Mouse (Mus musculus) embryonic facial prominence, embryonic 13.5 days (tissue): ENCODE measurements at regions not wholly inside any gene's neighbourhood (a gene's known extent, or its start where the extent isn't known, plus 50 kb on each side); places are given as distances from the start of the nearest gene placed in this dataset.

Source experiments
- ATAC-seq: fragments of 200-750 bp; cut with Nextera tagmentation; 2 replicates; pipeline ENCODE4 v1.8.0; 2017; ENCODE audit warnings: low read depth; ENCODE audit not compliant: insufficient number of reproducible peaks, insufficient read depth, low FRiP score, low TSS enrichment
- H3K27ac ChIP-seq: fragments of 300-500 bp; sonication (generic); 2 replicates; pipeline ENCODE4 v1.5.1; 2015; ENCODE audit warnings: moderate library complexity, mild to moderate bottlenecking, inconsistent platforms
- H3K27me3 ChIP-seq: fragments of 300-500 bp; sonication (generic); 2 replicates; pipeline ENCODE4 v1.6.1; 2015; ENCODE audit warnings: mild to moderate bottlenecking, inconsistent platforms
- H3K36me3 ChIP-seq: fragments of 300-500 bp; sonication (generic); 2 replicates; pipeline ENCODE4 v1.6.1; 2015; ENCODE audit warnings: mild to moderate bottlenecking, inconsistent platforms
- H3K4me1 ChIP-seq: fragments of 300-500 bp; sonication (generic); 2 replicates; pipeline ENCODE4 v1.6.1; 2015; ENCODE audit warnings: inconsistent platforms
- H3K4me2 ChIP-seq: fragments of 300-500 bp; sonication (generic); 2 replicates; pipeline ENCODE4 v1.6.1; 2015; ENCODE audit warnings: moderate library complexity, mild to moderate bottlenecking, inconsistent platforms
- H3K4me3 ChIP-seq: fragments of 300-500 bp; sonication (generic); 2 replicates; pipeline ENCODE4 v1.5.1; 2015; ENCODE audit warnings: mild to moderate bottlenecking, inconsistent platforms
- H3K9ac ChIP-seq: fragments of 300-500 bp; sonication (generic); 2 replicates; pipeline ENCODE4 v1.6.1; 2015; ENCODE audit warnings: mild to moderate bottlenecking, inconsistent platforms
- H3K9me3 ChIP-seq: fragments of 300-500 bp; sonication (generic); 2 replicates; pipeline ENCODE4 v1.6.1; 2016; ENCODE audit warnings: inconsistent platforms
- WGBS: fragments of 180-500 bp; shearing (Covaris S2); methylation state at CpG from one replicate; pipeline ENCODE4 v1.1.7; 2015; ENCODE audit warnings: mixed read lengths; 5-methylcytosine and 5-hydroxymethylcytosine counted together

GRCm38 (mm10) chr4:142773651-142774151, 439.1 kb downstream of the Prdm2 start:
- H3K27me3 ChIP-seq: peaks cover 12% of the 10 kb centered on the region; the same call in 1 of the 2 replicates
- 49% methylated on average over 10 of the region's 10 CpGs for WGBS
- H3K4me3 ChIP-seq: no peak overlapping the region
- H3K4me1 ChIP-seq: peaks cover 36% of the 10 kb centered on the region
- no peak for ATAC-seq
- H3K9me3 ChIP-seq: no peaks in the 10 kb centered on the region
- H3K36me3 ChIP-seq: no peaks in the 10 kb centered on the region
- H3K9ac ChIP-seq: no peak overlapping the region
- no peak overlapping the region for H3K27ac ChIP-seq
- no peak overlapping the region; the same call in 1 of the 2 replicates for H3K4me2 ChIP-seq

- Histone ChIP-seq H3K27me3 (peaks cover 12% of the 10 kb centered on the region; the same call in 1 of the 2 replicates), H3K27ac (no peak overlapping the region), H3K4me3 (no peak overlapping the region), H3K36me3 (no peaks in the 10 kb centered on the region), H3K4me2 (no peak overlapping the region; the same call in 1 of the 2 replicates), H3K9ac (no peak overlapping the region), H3K9me3 (no peaks in the 10 kb centered on the region), H3K4me1 (peaks cover 39% of the 10 kb centered on the region)
- ATAC-seq: no peak
- 13% methylated on average over 16 of the region's 16 CpGs for WGBS
These were observed 439.9 kb downstream of the Prdm2 start for GRCm38 (mm10) chr4:142772751-142773455.

DNA sequence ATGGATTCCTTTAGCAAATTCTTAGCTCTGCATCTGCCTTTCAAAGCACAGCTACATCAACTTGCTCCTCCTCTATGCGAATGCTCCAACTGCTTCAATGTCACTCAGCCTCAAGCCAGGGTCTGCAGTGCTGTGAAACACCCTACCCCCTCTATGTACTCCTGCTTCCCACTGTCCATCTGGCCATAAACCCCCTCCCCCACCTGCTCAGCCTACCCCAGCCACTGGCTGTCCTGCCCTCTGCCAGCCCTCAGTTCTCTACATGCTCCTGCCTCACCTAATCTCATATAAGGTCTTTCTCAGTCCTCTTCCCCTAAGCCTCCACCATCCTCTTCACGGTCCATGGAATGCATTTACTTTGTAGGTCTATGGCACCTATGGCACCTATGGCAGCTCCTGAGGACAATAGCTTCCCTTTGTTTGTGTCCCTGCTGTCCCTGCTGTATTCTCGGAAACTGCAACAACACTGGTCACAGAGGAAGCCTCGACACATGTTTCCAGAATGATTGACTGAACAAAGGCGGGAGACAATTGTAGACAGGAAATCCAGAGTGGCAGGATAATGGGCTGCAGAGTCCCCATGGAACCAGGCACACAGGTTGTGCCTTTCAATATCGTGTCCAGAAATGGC, 441.2 kb downstream of the Prdm2 start:
- H3K9me3 ChIP-seq: no peaks in the 10 kb centered on the region
- peaks cover 12% of the 10 kb centered on the region; the same call in 1 of the 2 replicates for H3K27me3 ChIP-seq
- H3K27ac ChIP-seq: no peak overlapping the region
- no peak overlapping the region for H3K9ac ChIP-seq
- H3K4me1 ChIP-seq: peaks cover 42% of the 10 kb centered on the region
- WGBS: 36% methylated on average over 6 of the region's 6 CpGs
- no peak overlapping the region for H3K4me2 ChIP-seq
- no peak for ATAC-seq
- H3K36me3 ChIP-seq: no peaks in the 10 kb centered on the region
- no peak overlapping the region for H3K4me3 ChIP-seq

DNA sequence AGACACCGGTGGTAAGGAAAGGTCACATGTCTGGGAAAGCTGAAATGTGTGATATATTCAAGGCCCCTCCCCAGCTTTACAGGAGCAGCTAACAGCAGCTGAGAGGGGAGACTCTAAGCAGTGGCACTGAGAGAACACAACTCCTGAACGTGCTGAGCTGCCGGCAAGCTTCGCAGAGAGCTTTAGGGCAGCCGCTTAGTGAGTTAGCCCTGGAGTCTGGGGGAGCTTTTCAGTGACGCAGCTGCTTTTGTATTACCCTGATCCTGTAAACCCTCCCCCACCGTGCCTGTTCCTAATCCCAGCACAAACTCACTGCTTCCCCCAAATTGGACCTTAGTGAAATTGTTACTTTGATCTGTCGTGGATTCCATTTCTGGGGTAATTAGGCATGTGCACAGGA, 442.6 kb downstream of the Prdm2 start:
- H3K4me2 ChIP-seq: peak overlapping the region; percentile 23; the same call in 1 of the 2 replicates
- no peak for ATAC-seq

DNA sequence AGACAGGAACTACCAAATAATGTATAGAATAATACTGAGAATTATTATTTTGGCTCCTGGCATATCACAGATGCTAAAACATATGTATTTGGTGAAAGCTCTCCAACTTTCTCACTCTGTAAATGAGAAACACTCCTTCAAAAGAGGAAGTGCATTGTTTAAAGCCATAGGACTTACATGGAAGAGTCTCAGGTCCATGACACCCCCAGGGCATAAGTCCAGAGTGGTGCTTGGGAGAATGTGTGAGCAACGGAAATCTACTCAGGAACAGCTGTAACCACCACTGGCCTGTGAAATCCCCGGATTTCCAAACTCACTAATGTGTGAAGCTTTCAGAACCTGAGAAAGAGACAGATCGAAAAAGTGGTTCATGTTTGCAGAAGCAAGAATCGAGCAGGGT, 445.1 kb downstream of the Prdm2 start:
- no peak overlapping the region for H3K4me3 ChIP-seq
- H3K9me3 ChIP-seq: no peaks in the 10 kb centered on the region
- H3K9ac ChIP-seq: no peak overlapping the region
- peaks cover 27% of the 10 kb centered on the region for H3K4me1 ChIP-seq
- H3K4me2 ChIP-seq: no peak overlapping the region
- WGBS: 29% methylated on average over 4 of the region's 4 CpGs
- H3K27me3 ChIP-seq: peaks cover 12% of the 10 kb centered on the region; the same call in 1 of the 2 replicates
- ATAC-seq: no peak
- H3K36me3 ChIP-seq: no peaks in the 10 kb centered on the region
- no peak overlapping the region for H3K27ac ChIP-seq

More for the DNA sequence above, 442.6 kb downstream of the Prdm2 start:
- H3K9ac ChIP-seq: 0 out of 2 replicates have a peak overlapping the region, but pooled peaks have one; percentile 23
- H3K4me1 ChIP-seq: peaks cover 42% of the 10 kb centered on the region
- H3K27ac ChIP-seq: no peak overlapping the region
- H3K36me3 ChIP-seq: no peaks in the 10 kb centered on the region
- no peaks in the 10 kb centered on the region for H3K9me3 ChIP-seq
- H3K4me3 ChIP-seq: no peak overlapping the region
- WGBS: 5% methylated on average over 8 of the region's 8 CpGs
- H3K27me3 ChIP-seq: peaks cover 12% of the 10 kb centered on the region; the same call in 1 of the 2 replicates

- no peak overlapping the region for H3K4me2 ChIP-seq
- H3K36me3 ChIP-seq: no peaks in the 10 kb centered on the region
- WGBS: 62% methylated on average over 8 of the region's 8 CpGs
- H3K9me3 ChIP-seq: no peaks in the 10 kb centered on the region
- no peak for ATAC-seq
- no peak overlapping the region for H3K27ac ChIP-seq
- no peak overlapping the region for H3K9ac ChIP-seq
- no peaks in the 10 kb centered on the region for H3K27me3 ChIP-seq
- H3K4me3 ChIP-seq: no peak overlapping the region
- H3K4me1 ChIP-seq: 0 out of 2 replicates have a peak, but pooled peaks cover 4% of the 10 kb centered on the region
These were observed 451.2 kb downstream of the Prdm2 start for GRCm38 (mm10) chr4:142761577-142761976.

- Histone ChIP-seq H3K4me3 (no peak overlapping the region), H3K4me1 (0 out of 2 replicates have a peak, but pooled peaks cover 7% of the 10 kb centered on the region), H3K27me3 (no peaks in the 10 kb centered on the region), H3K9ac (no peak overlapping the region), H3K4me2 (no peak overlapping the region), H3K9me3 (no peaks in the 10 kb centered on the region), H3K27ac (no peak overlapping the region), H3K36me3 (no peaks in the 10 kb centered on the region)
- ATAC-seq: no peak
- 72% methylated on average over 3 of the region's 3 CpGs for WGBS
These were observed 454.7 kb downstream of the Prdm2 start for GRCm38 (mm10) chr4:142758102-142758501.

DNA sequence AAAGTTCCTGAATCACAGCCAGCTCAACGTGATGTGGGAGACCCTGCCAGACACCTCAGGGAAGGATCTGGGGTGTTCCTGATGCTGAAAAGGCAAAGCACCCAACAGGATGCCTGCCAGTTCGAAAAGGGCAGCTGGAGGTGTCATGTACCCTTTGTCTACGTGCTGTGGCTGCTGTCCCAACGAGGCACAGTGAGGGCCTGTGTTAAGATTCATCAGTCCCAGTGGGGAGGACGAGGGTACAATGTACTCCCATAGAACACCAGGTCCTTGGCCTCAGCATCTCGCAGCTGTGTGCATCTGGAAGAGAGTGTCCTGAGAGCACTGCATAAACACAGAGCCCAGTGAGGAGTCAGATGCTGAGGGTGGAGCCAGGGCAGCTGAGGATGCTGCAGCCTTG, 456.5 kb downstream of the Prdm2 start:
- Histone ChIP-seq H3K9me3 (no peaks in the 10 kb centered on the region), H3K36me3 (no peaks in the 10 kb centered on the region), H3K27ac (no peak overlapping the region), H3K4me2 (no peak overlapping the region), H3K4me1 (0 out of 2 replicates have a peak, but pooled peaks cover 4% of the 10 kb centered on the region), H3K27me3 (no peaks in the 10 kb centered on the region), H3K4me3 (no peak overlapping the region), H3K9ac (no peak overlapping the region)
- no peak for ATAC-seq
- 62% methylated on average over 6 of the region's 6 CpGs for WGBS

GRCm38 (mm10) chr4:142749918-142750317, 462.9 kb downstream of the Prdm2 start:
- H3K27me3 ChIP-seq: no peaks in the 10 kb centered on the region
- no peak overlapping the region for H3K27ac ChIP-seq
- 0 out of 2 replicates have a peak overlapping the region, but pooled peaks have one; percentile 11 for H3K4me2 ChIP-seq
- ATAC-seq: no peak
- H3K4me3 ChIP-seq: no peak overlapping the region
- H3K36me3 ChIP-seq: no peaks in the 10 kb centered on the region
- no peaks in the 10 kb centered on the region for H3K9me3 ChIP-seq
- 21% methylated on average over 8 of the region's 8 CpGs for WGBS
- no peak overlapping the region for H3K9ac ChIP-seq
- H3K4me1 ChIP-seq: peaks cover 16% of the 10 kb centered on the region

DNA sequence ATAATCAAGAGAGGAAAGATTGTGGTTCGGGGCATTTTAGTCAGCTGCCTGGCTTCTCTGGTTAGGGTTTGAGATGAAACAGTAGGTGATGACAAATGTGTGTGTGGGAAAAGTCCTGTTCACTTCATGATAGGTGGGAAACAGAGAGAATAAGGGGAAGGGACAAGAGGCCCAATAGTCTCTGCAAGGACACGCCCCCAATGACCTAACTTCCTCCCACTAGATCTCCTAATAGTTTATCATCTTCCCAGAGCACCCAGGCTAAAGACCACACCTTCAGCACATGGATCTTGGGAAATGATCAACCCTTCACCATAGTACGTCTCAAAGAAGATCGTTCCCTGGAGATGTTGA, 484.3 kb upstream of the Kazn start:
- Histone ChIP-seq H3K9me3 (no peaks in the 10 kb centered on the region), H3K36me3 (no peaks in the 10 kb centered on the region), H3K27me3 (peaks cover 7% of the 10 kb centered on the region; the same call in 1 of the 2 replicates), H3K9ac (no peak overlapping the region), H3K4me2 (no peak overlapping the region), H3K4me3 (no peak overlapping the region), H3K4me1 (0 out of 2 replicates have a peak, but pooled peaks cover 7% of the 10 kb centered on the region), H3K27ac (no peak overlapping the region)
- no peak for ATAC-seq
- 86% methylated on average over 4 of the region's 4 CpGs for WGBS

- Histone ChIP-seq H3K9ac (no peak overlapping the region), H3K36me3 (no peaks in the 10 kb centered on the region), H3K4me3 (no peak overlapping the region), H3K27ac (no peak overlapping the region), H3K27me3 (peaks cover 4% of the 10 kb centered on the region; the same call in 1 of the 2 replicates), H3K4me2 (no peak overlapping the region), H3K4me1 (0 out of 2 replicates have a peak, but pooled peaks cover 7% of the 10 kb centered on the region), H3K9me3 (no peaks in the 10 kb centered on the region)
- ATAC-seq: no peak
- 37% methylated on average over 3 of the region's 3 CpGs for WGBS
These were observed 483.8 kb upstream of the Kazn start for GRCm38 (mm10) chr4:142722845-142723553.
